Mouse (Mus musculus) urinary bladder, postnatal 0 days (tissue): ENCODE results near the gene Zbtb48. TPM values are rescaled to one million over a fixed set of nuclear protein-coding genes. Genes with fewer than 3 reads are reported as not detected.

Experiments used
- polyA plus RNA-seq: library from polyadenylated mRNA; unstranded; fragments of >200 nt; fragmentation: Nextera tagmentation; extraction: Ambion mirVana; gene quantifications from 2 replicates; pipeline ENCODE4 v1.2.1, GENCODE M21; 2015

The Zbtb48 gene
- polyA plus RNA-seq = 6.2 and 6.4 TPM in 2 replicates

GRCm38 (mm10) chr4:152027524-152027923 lies at the start of gene Zbtb48:
Gene Zbtb48 (minus strand): TSS chr4:152027671.

GRCm38 (mm10) chr4:152072121-152072601 lies 44.7 kb upstream of the Zbtb48 start, which contains the start of gene Plekhg5:
Gene Plekhg5 (plus strand): TSS chr4:152072498.

GRCm38 (mm10) chr4:152038985-152039830 lies 11.7 kb upstream of the Zbtb48 start, which contains the start of gene Nol9:
Gene Nol9 (plus strand): TSS chr4:152039321.

GRCm38 (mm10) chr4:152038225-152038984 lies 10.9 kb upstream of the Zbtb48 start, which contains the start of gene Tas1r1:
Gene Tas1r1 (minus strand): TSS chr4:152038568.

GRCm38 (mm10) chr4:152008622-152009075 lies 18.8 kb downstream of the Zbtb48 start, which contains the start of gene Klhl21:
Gene Klhl21 (plus strand): TSS chr4:152008803.

GRCm38 (mm10) chr4:151996173-151996950 lies 31.1 kb downstream of the Zbtb48 start, which contains the start of gene Phf13:
Gene Phf13 (minus strand): TSS chr4:151996258.

GRCm38 (mm10) chr4:151988342-151989109 lies 38.9 kb downstream of the Zbtb48 start, which contains the start of gene Thap3:
Gene Thap3 (minus strand): TSS chr4:151988997.

Other genes starting within 250 kb of the Zbtb48 start
- gene Camta1, start 165.8 kb downstream of the Zbtb48 start, polyA plus RNA-seq = 58.7 and 71.7 TPM in 2 replicates
- gene Dnajc11, start 94.0 kb downstream of the Zbtb48 start, polyA plus RNA-seq = 27.4 and 30.3 TPM in 2 replicates
- 23.2 and 34.7 TPM in 2 replicates for gene Thap3, start 38.7 kb downstream of the Zbtb48 start, polyA plus RNA-seq
- 18.1 and 18.7 TPM in 2 replicates for gene Phf13, start 31.4 kb downstream of the Zbtb48 start, polyA plus RNA-seq
- 24.9 and 27.0 TPM in 2 replicates for gene Klhl21, start 18.9 kb downstream of the Zbtb48 start, polyA plus RNA-seq
- 0.08 TPM in 1 of 2 replicates, not detected in the other for gene Tas1r1, start 10.9 kb upstream of the Zbtb48 start, polyA plus RNA-seq
- 14.1 and 14.7 TPM in 2 replicates for gene Nol9, start 11.7 kb upstream of the Zbtb48 start, polyA plus RNA-seq
- 7.8 TPM in 2 replicates for gene Plekhg5, start 44.8 kb upstream of the Zbtb48 start, polyA plus RNA-seq
- 0.16 and 0.41 TPM in 2 replicates for gene Tnfrsf25, start 88.3 kb upstream of the Zbtb48 start, polyA plus RNA-seq
- 0.65 and 0.78 TPM in 2 replicates for gene Espn, start 124.7 kb upstream of the Zbtb48 start, polyA plus RNA-seq
- not detected in 2 replicates for gene Hes2, start 131.2 kb upstream of the Zbtb48 start, polyA plus RNA-seq
- gene Acot7, start 150.5 kb upstream of the Zbtb48 start, polyA plus RNA-seq = 26.4 and 29.8 TPM in 2 replicates
- gene Gpr153, start 246.6 kb upstream of the Zbtb48 start, polyA plus RNA-seq = 15.2 and 17.2 TPM in 2 replicates